Mouse (Mus musculus): ENCODE measurements around the gene Vstm4.

DNA sequence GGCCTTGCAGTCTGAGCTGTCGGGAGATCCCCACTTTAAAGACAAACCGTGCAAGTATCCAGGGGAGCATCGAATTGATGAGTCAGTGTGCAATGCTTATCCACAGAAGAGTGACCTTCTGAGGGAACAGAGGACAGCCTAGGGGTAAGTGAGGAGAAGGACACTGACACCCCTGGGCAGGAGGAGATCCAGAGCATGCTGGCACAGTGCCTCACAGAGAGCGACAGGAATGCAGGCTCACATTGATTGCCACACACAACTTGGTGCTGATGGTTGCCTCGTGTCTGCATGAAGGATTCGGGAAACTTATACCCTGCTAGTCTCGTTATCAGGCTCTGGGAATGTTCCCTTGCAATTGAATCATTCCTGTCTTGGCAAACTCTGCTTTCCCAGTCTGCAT, 39.3 kb upstream of the Vstm4 start:
- TF ChIP-seq POLR2A (IDR thresholded peaks at IDR 0.05; ENCODE audit: borderline replicate concordance, insufficient read depth, low read length) = no peak
- TF ChIP-seq CTCF (IDR thresholded peaks at IDR 0.05; ENCODE audit: borderline replicate concordance, insufficient read depth, low read depth, low read length) = no peak

Data from cerebellum, adult 2 months (tissue).